Mouse (Mus musculus): ENCODE measurements at regions not wholly inside any gene's neighbourhood (a gene's known extent, or its start where the extent isn't known, plus 50 kb on each side); places are given as distances from the start of the nearest gene placed in this dataset.

DNA sequence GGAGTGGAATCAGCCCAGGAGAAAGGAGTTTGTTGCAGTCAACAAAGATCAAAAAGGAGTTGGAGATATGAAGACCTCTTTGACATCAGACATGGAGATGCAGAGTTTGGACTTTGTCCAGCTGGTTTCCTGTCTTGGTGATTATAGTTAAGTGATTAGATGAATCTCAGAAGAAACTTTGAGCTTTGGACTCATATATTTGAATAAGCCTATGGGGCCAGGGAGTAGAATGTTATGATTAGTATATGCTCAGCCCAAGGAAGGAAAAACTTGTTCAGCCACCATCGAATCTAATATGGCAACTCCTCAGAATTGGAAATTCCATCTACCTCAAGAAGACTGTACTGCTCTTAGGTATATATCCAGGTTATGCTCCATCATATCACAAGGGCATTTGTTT is 137.6 kb upstream of the Klhl1 start:
- no peak for ATAC-seq (replicated peaks; ENCODE audit: low FRiP score, low TSS enrichment, poor library complexity, severe bottlenecking)

DNA sequence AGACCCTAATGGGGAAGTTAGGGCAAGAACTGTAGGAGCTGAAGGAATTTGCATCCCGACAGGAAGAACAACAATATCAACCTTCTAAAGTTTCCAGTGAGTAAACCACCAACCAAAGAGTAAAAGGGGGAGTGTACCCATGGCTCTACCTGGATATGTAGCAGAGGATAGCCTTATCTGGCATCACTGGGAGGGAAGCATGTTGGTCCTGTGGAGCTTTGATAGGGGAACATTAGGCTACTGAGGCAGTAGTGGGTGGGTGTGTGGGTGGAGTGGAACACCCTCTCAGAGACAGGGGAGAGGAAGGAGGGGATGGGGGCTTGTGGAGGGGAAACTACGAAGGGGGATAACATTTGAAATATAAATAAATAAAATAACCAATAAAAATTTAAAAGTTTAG is 111.4 kb upstream of the Klhl1 start:
- no peak for ATAC-seq (replicated peaks; ENCODE audit: low FRiP score, low TSS enrichment, poor library complexity, severe bottlenecking)

DNA sequence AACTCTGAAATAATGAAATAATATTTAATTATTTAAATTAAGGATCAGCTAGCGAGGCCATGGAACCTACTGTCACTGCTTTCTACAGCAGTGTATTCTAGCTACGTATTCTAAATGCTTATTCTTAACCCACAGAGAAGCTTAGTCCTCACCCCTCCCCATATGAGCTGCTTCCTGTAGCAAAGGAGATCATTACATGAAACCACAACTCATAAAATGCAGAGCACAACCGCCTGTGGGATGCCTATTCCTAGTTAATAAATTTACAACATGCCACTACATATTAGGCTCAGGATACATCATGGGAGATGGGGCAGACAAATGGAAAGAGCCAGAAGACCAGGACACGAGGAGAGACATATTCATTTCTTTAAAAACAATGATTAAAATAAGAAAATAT is 87.8 kb upstream of the Klhl1 start:
- ATAC-seq (replicated peaks; ENCODE audit: low FRiP score, low TSS enrichment, poor library complexity, severe bottlenecking): no peak

DNA sequence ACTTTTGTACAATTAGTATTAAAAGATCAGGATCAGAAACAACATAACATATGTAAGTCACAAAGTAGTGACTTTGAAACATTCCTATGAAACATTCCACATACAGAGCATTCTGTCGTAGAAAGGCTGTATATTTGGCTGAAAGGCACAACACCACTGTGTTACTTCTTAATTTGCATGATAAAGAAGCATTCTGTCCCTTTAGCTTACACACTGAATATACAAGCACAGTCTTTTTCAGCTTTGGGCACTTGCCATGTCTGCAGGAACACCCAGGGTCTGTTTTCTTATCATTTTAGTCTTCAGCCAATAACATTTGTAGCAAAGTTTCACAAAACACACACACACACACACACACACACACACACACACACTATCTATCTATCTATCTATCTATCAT is 82.2 kb upstream of the Klhl1 start:
- ATAC-seq (replicated peaks; ENCODE audit: low FRiP score, low TSS enrichment, poor library complexity, severe bottlenecking): 0 out of 2 replicates have a peak, but pooled peaks have one; percentile 22

DNA sequence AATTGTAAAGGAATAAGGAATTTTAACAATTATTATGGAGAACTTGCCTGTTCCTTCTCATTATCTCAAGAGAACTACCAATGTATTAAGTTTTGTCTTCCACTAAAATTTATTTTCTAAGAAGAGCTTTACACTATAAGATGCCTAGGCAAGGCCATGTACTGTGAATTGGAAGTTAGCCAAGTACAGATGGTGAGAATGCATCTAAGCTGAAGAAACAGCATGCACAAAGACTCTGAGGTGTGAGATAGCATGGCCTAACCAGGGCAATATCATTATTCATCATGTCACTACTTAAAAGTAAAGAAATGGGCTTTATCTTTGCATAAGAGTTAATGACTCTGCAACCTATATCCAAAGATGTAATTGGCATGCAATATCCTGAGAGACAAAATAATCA is 73.1 kb upstream of the Klhl1 start:
- ATAC-seq (replicated peaks; ENCODE audit: low FRiP score, low TSS enrichment, poor library complexity, severe bottlenecking): no peak

All from megakaryocyte-erythroid progenitor cell, adult 5-6 weeks (primary cell).